Mouse (Mus musculus): ENCODE results near the gene Ldb3.

- no peak for TF ChIP-seq CTCF (IDR thresholded peaks at IDR 0.05; ENCODE audit: extremely low read depth, insufficient read length, insufficient replicate concordance, low read depth, low read length)
- no peak for TF ChIP-seq POLR2A (IDR thresholded peaks at IDR 0.05; ENCODE audit: low read depth, low read length)
Measured at GRCm38 (mm10) chr14:34558947-34559346, 29.5 kb downstream of the Ldb3 start.

Measured in small intestine, adult 2 months (tissue).